Mouse (Mus musculus): ENCODE measurements around the gene Hoxa10. TPM values are rescaled to one million over a fixed set of nuclear protein-coding genes. Genes with fewer than 3 reads are reported as not detected.

Gene Hoxa10
- polyA plus RNA-seq, 1 experiment from 2014 or later, result 15.6 TPM

- H3K4me3 ChIP-seq (ENCODE audit: low read depth, low read length), result peak overlapping the region; percentile 11; the same call in 1 of the 2 replicates
- peak overlapping the region; percentile 6; the same call in 1 of the 2 replicates for H3K9ac ChIP-seq (ENCODE audit: low read length)
- H3K9me3 ChIP-seq (ENCODE audit: control insufficient read depth, low read length), result no peaks in the 10 kb centered on the region
- H3K4me1 ChIP-seq (replicated peaks; ENCODE audit: control insufficient read depth, insufficient read depth, low read length), result no peaks in the 10 kb centered on the region
- ATAC-seq (replicated peaks; ENCODE audit: low FRiP score, low TSS enrichment, low read depth), result no peak
- DNase-seq (ENCODE audit: low spot score), result no peak
- peaks cover 100% of the 10 kb centered on the region for H3K27me3 ChIP-seq (replicated peaks; ENCODE audit: control insufficient read depth, insufficient read depth, low read length)
- 7% methylated on average over 3 of the region's 3 CpGs for WGBS
- H3K36me3 ChIP-seq (ENCODE audit: control insufficient read depth, insufficient read depth, low read length), result no peaks in the 10 kb centered on the region
- peak overlapping the region; percentile 40 for H3K4me2 ChIP-seq (ENCODE audit: low read length)
- no peak overlapping the region for H3K27ac ChIP-seq (ENCODE audit: low read depth)
Observed at GRCm38 (mm10) chr6:52236806-52237205, 3.8 kb downstream of the Hoxa10 start.

- Histone ChIP-seq H3K27me3 (replicated peaks; ENCODE audit: control insufficient read depth, insufficient read depth, low read length) (peaks cover 100% of the 10 kb centered on the region), H3K9me3 (ENCODE audit: control insufficient read depth, low read length) (no peaks in the 10 kb centered on the region), H3K4me2 (ENCODE audit: low read length) (peak overlapping the region; percentile 32), H3K36me3 (ENCODE audit: control insufficient read depth, insufficient read depth, low read length) (no peaks in the 10 kb centered on the region), H3K9ac (ENCODE audit: low read length) (no peak overlapping the region; the same call in 1 of the 2 replicates), H3K4me3 (ENCODE audit: low read depth, low read length) (0 out of 2 replicates have a peak overlapping the region, but pooled peaks have one; percentile 4), H3K4me1 (replicated peaks; ENCODE audit: control insufficient read depth, insufficient read depth, low read length) (no peaks in the 10 kb centered on the region), H3K27ac (ENCODE audit: low read depth) (no peak overlapping the region)
- ATAC-seq (replicated peaks; ENCODE audit: low FRiP score, low TSS enrichment, low read depth) (no peak), DNase-seq (ENCODE audit: low spot score) (no peak)
- 21% methylated on average over 6 of the region's 6 CpGs for WGBS
Observed at GRCm38 (mm10) chr6:52235866-52236265, 4.8 kb downstream of the Hoxa10 start.

- Histone ChIP-seq H3K36me3 (ENCODE audit: control insufficient read depth, insufficient read depth, low read length) (no peaks in the 10 kb centered on the region), H3K9me3 (ENCODE audit: control insufficient read depth, low read length) (no peaks in the 10 kb centered on the region), H3K4me1 (replicated peaks; ENCODE audit: control insufficient read depth, insufficient read depth, low read length) (no peaks in the 10 kb centered on the region), H3K4me3 (ENCODE audit: low read depth, low read length) (peak overlapping the region; percentile 32; the same call in 1 of the 2 replicates), H3K27me3 (replicated peaks; ENCODE audit: control insufficient read depth, insufficient read depth, low read length) (peaks cover 99% of the 10 kb centered on the region), H3K27ac (ENCODE audit: low read depth) (no peak overlapping the region), H3K4me2 (ENCODE audit: low read length) (peak overlapping the region; percentile 32), H3K9ac (ENCODE audit: low read length) (no peak overlapping the region; the same call in 1 of the 2 replicates)
- no peak for DNase-seq (ENCODE audit: low spot score)
- 25% methylated on average over 9 of the region's 9 CpGs for WGBS
- no peak for ATAC-seq (replicated peaks; ENCODE audit: low FRiP score, low TSS enrichment, low read depth)
Observed at GRCm38 (mm10) chr6:52235267-52235666, 5.4 kb downstream of the Hoxa10 start.

- no peaks in the 10 kb centered on the region for H3K9me3 ChIP-seq (ENCODE audit: control insufficient read depth, low read length)
- WGBS, result 2% methylated on average over 68 of the region's 68 CpGs
- peak overlapping the region; percentile 63 for H3K9ac ChIP-seq (ENCODE audit: low read length)
- DNase-seq (ENCODE audit: low spot score), result peak; percentile 79
- H3K4me1 ChIP-seq (replicated peaks; ENCODE audit: control insufficient read depth, insufficient read depth, low read length), result no peaks in the 10 kb centered on the region
- peaks cover 99% of the 10 kb centered on the region for H3K27me3 ChIP-seq (replicated peaks; ENCODE audit: control insufficient read depth, insufficient read depth, low read length)
- H3K4me3 ChIP-seq (ENCODE audit: low read depth, low read length), result peak overlapping the region; percentile 32
- peak overlapping the region; percentile 52 for H3K27ac ChIP-seq (ENCODE audit: low read depth)
- ATAC-seq (replicated peaks; ENCODE audit: low FRiP score, low TSS enrichment, low read depth), result no peak
- H3K36me3 ChIP-seq (ENCODE audit: control insufficient read depth, insufficient read depth, low read length), result no peaks in the 10 kb centered on the region
- peak overlapping the region; percentile 32 for H3K4me2 ChIP-seq (ENCODE audit: low read length)
Observed at GRCm38 (mm10) chr6:52234428-52235140, 6.1 kb downstream of the Hoxa10 start.

GRCm38 (mm10) chr6:52233546-52234427 is 6.9 kb downstream of the Hoxa10 start:
- peak overlapping the region; percentile 32 for H3K4me2 ChIP-seq (ENCODE audit: low read length)
- DNase-seq (ENCODE audit: low spot score) (no peak), ATAC-seq (replicated peaks; ENCODE audit: low FRiP score, low TSS enrichment, low read depth) (no peak)

GRCm38 (mm10) chr6:52232984-52233545 is 7.6 kb downstream of the Hoxa10 start:
- no peaks in the 10 kb centered on the region for H3K9me3 ChIP-seq (ENCODE audit: control insufficient read depth, low read length)
- H3K27me3 ChIP-seq (replicated peaks; ENCODE audit: control insufficient read depth, insufficient read depth, low read length), result peaks cover 98% of the 10 kb centered on the region
- H3K4me1 ChIP-seq (replicated peaks; ENCODE audit: control insufficient read depth, insufficient read depth, low read length), result no peaks in the 10 kb centered on the region
- peak overlapping the region; percentile 63 for H3K9ac ChIP-seq (ENCODE audit: low read length)
- DNase-seq (ENCODE audit: low spot score) (peak; percentile 77), ATAC-seq (replicated peaks; ENCODE audit: low FRiP score, low TSS enrichment, low read depth) (no peak)
- peak overlapping the region; percentile 52; the same call in 1 of the 2 replicates for H3K27ac ChIP-seq (ENCODE audit: low read depth)
- peak overlapping the region; percentile 32 for H3K4me3 ChIP-seq (ENCODE audit: low read depth, low read length)
- no peaks in the 10 kb centered on the region for H3K36me3 ChIP-seq (ENCODE audit: control insufficient read depth, insufficient read depth, low read length)
- peak overlapping the region; percentile 32 for H3K4me2 ChIP-seq (ENCODE audit: low read length)
- WGBS, result 1% methylated on average over 23 of the region's 23 CpGs

More at GRCm38 (mm10) chr6:52233546-52234427, 6.9 kb downstream of the Hoxa10 start:
- no peaks in the 10 kb centered on the region for H3K4me1 ChIP-seq (replicated peaks; ENCODE audit: control insufficient read depth, insufficient read depth, low read length)
- WGBS, result 1% methylated on average over 70 of the region's 70 CpGs
- H3K27ac ChIP-seq (ENCODE audit: low read depth), result peak overlapping the region; percentile 52
- H3K36me3 ChIP-seq (ENCODE audit: control insufficient read depth, insufficient read depth, low read length), result no peaks in the 10 kb centered on the region
- H3K9me3 ChIP-seq (ENCODE audit: control insufficient read depth, low read length), result no peaks in the 10 kb centered on the region
- H3K9ac ChIP-seq (ENCODE audit: low read length), result peak overlapping the region; percentile 63
- peaks cover 99% of the 10 kb centered on the region for H3K27me3 ChIP-seq (replicated peaks; ENCODE audit: control insufficient read depth, insufficient read depth, low read length)
- peak overlapping the region; percentile 32 for H3K4me3 ChIP-seq (ENCODE audit: low read depth, low read length)

GRCm38 (mm10) chr6:52232568-52232965 is 8.1 kb downstream of the Hoxa10 start:
- Histone ChIP-seq H3K4me1 (replicated peaks; ENCODE audit: control insufficient read depth, insufficient read depth, low read length) (no peaks in the 10 kb centered on the region), H3K9me3 (ENCODE audit: control insufficient read depth, low read length) (no peaks in the 10 kb centered on the region), H3K4me3 (ENCODE audit: low read depth, low read length) (peak overlapping the region; percentile 32), H3K27ac (ENCODE audit: low read depth) (peak overlapping the region; percentile 52; the same call in 1 of the 2 replicates), H3K36me3 (ENCODE audit: control insufficient read depth, insufficient read depth, low read length) (no peaks in the 10 kb centered on the region), H3K9ac (ENCODE audit: low read length) (peak overlapping the region; percentile 63), H3K27me3 (replicated peaks; ENCODE audit: control insufficient read depth, insufficient read depth, low read length) (peaks cover 98% of the 10 kb centered on the region), H3K4me2 (ENCODE audit: low read length) (peak overlapping the region; percentile 32)
- under 1% methylated on average over 18 of the region's 18 CpGs for WGBS
- DNase-seq (ENCODE audit: low spot score) (no peak), ATAC-seq (replicated peaks; ENCODE audit: low FRiP score, low TSS enrichment, low read depth) (no peak)

- Histone ChIP-seq H3K9me3 (ENCODE audit: control insufficient read depth, low read length) (no peaks in the 10 kb centered on the region), H3K4me3 (ENCODE audit: low read depth, low read length) (peak overlapping the region; percentile 32), H3K9ac (ENCODE audit: low read length) (peak overlapping the region; percentile 63), H3K27ac (ENCODE audit: low read depth) (peak overlapping the region; percentile 52; the same call in 1 of the 2 replicates), H3K4me1 (replicated peaks; ENCODE audit: control insufficient read depth, insufficient read depth, low read length) (no peaks in the 10 kb centered on the region), H3K36me3 (ENCODE audit: control insufficient read depth, insufficient read depth, low read length) (no peaks in the 10 kb centered on the region), H3K27me3 (replicated peaks; ENCODE audit: control insufficient read depth, insufficient read depth, low read length) (peaks cover 98% of the 10 kb centered on the region), H3K4me2 (ENCODE audit: low read length) (peak overlapping the region; percentile 32)
- ATAC-seq (replicated peaks; ENCODE audit: low FRiP score, low TSS enrichment, low read depth) (no peak), DNase-seq (ENCODE audit: low spot score) (peak; percentile 77)
- WGBS, result 3% methylated on average over 18 of the region's 18 CpGs
Observed at GRCm38 (mm10) chr6:52231885-52232567, 8.6 kb downstream of the Hoxa10 start.

Measured in intestine, embryonic 14.5 days (tissue).